Mouse (Mus musculus) ovary, adult 18-20 months (tissue): ENCODE results near the gene Dnajc7.
"Not testable (repeated sequence)": the region's sequence is repeated elsewhere in the genome, so short reads cannot be mapped to it uniquely, and the experiment has no call there.

Source experiments
- DNase-seq: peaks from one replicate; pipeline ENCODE4 v3.0.0; 2022; ENCODE audit warnings: low spot score, mixed read lengths

Gene Dnajc7

GRCm38 (mm10) chr11:100616332-100616731 lies 3.6 kb downstream of the Dnajc7 start:
- no peak for DNase-seq

GRCm38 (mm10) chr11:100613241-100613640 lies 6.7 kb downstream of the Dnajc7 start:
- DNase-seq = no peak

GRCm38 (mm10) chr11:100611627-100612026 lies 8.3 kb downstream of the Dnajc7 start:
- DNase-seq = no peak

GRCm38 (mm10) chr11:100609997-100610680 lies 9.8 kb downstream of the Dnajc7 start:
- DNase-seq = no peak

GRCm38 (mm10) chr11:100609355-100609996 lies 10.5 kb downstream of the Dnajc7 start:
- DNase-seq = no peak

GRCm38 (mm10) chr11:100608796-100609195 lies 11.2 kb downstream of the Dnajc7 start:
- DNase-seq = no peak

- DNase-seq = no peak
Measured at GRCm38 (mm10) chr11:100607121-100607520, 12.8 kb downstream of the Dnajc7 start.

GRCm38 (mm10) chr11:100605451-100605850 lies 14.5 kb downstream of the Dnajc7 start:
- DNase-seq = no peak

- no peak for DNase-seq
Measured at GRCm38 (mm10) chr11:100604321-100605005, 15.5 kb downstream of the Dnajc7 start.

GRCm38 (mm10) chr11:100603813-100604212 lies 16.2 kb downstream of the Dnajc7 start:
- DNase-seq = no peak

GRCm38 (mm10) chr11:100603155-100603554 lies 16.8 kb downstream of the Dnajc7 start:
- no peak for DNase-seq

GRCm38 (mm10) chr11:100601372-100601771 lies 18.6 kb downstream of the Dnajc7 start:
- DNase-seq = no peak

- DNase-seq = no peak
Measured at GRCm38 (mm10) chr11:100598074-100598473, 21.9 kb downstream of the Dnajc7 start.

- DNase-seq = no peak
Measured at GRCm38 (mm10) chr11:100595533-100595932, 24.4 kb downstream of the Dnajc7 start.

- no peak for DNase-seq
Measured at GRCm38 (mm10) chr11:100594608-100595007, 25.4 kb downstream of the Dnajc7 start.

- no peak for DNase-seq
Measured at GRCm38 (mm10) chr11:100592346-100593046, 27.5 kb downstream of the Dnajc7 start.

GRCm38 (mm10) chr11:100588462-100588861 lies 31.5 kb downstream of the Dnajc7 start:
- no peak for DNase-seq

- no peak for DNase-seq
Measured at GRCm38 (mm10) chr11:100585148-100585547, 34.8 kb downstream of the Dnajc7 start.

- no peak for DNase-seq
Measured at GRCm38 (mm10) chr11:100584561-100584961, 35.4 kb downstream of the Dnajc7 start.

- DNase-seq = no peak
Measured at GRCm38 (mm10) chr11:100582836-100583235, 37.1 kb downstream of the Dnajc7 start.

GRCm38 (mm10) chr11:100582413-100582812 lies 37.6 kb downstream of the Dnajc7 start:
- DNase-seq = not testable (repeated sequence)

GRCm38 (mm10) chr11:100581756-100582155 lies 38.2 kb downstream of the Dnajc7 start:
- DNase-seq = no peak
